Mouse (Mus musculus): Measurements from ENCODE around the gene Igsf8.

Igsf8 gene

GRCm38 (mm10) chr1:172274116-172274515 lies 12.7 kb downstream of the Igsf8 start:
- no peak for DNase-seq

DNA sequence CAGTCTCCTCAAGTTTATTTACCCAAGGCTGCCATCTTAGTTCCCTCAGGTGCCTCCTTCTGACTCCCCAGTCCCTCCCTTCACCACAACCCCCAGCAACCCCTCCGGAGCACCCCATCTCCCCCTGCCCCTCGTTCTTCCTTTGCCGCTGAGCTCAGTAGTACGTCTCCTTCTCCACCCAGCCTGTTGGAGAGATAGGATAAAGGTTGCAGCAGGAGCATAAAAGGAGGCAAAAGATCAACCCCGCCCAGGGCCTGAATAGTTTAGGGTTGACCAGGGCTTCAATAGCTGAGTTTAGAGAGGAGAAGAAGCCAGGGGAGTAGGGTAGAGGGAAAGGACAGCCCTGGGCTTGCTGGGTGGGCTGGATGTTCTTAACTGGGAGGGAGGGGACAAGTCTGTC lies 13.1 kb downstream of the Igsf8 start:
- no peak for DNase-seq

DNA sequence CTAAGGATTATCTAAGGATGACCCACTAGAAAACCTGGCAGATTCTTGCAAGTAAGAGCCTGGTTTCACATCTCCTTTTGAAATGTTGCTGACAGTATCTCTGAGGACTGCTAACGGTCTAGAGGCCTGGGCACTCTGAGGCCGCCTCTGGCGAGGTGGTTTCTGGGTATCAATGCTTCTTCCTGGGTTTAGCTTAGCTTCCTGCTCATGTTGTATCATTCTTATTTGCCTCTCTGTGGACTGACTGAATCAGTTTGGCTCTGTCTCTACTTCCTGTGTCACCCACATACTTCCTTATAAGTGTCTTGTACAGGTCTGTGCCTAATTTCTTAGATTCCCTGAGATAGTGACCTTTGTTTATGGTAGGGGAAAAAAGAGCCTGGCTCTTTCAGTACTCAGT lies 15.7 kb downstream of the Igsf8 start:
- DNase-seq = no peak

DNA sequence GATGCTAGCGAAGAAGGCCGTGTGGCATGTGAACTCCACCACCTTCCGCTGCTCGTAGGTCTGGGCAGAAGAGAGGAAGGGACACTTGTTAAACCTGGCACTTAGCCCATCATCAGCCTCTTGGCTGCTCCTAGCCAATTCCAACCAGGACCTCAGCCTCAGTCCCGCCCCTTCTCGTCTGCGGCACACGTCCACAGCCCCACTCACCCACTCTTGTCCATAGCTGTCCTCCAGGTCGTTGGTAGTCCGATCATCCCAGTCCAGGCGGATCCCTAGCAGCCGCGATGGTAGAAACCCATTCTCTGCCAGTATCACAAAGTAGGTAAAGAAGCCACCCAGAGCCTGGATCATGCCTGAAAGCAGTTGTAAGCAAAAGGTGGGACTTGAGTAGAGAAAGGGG lies 16.9 kb downstream of the Igsf8 start:
- DNase-seq = no peak

DNA sequence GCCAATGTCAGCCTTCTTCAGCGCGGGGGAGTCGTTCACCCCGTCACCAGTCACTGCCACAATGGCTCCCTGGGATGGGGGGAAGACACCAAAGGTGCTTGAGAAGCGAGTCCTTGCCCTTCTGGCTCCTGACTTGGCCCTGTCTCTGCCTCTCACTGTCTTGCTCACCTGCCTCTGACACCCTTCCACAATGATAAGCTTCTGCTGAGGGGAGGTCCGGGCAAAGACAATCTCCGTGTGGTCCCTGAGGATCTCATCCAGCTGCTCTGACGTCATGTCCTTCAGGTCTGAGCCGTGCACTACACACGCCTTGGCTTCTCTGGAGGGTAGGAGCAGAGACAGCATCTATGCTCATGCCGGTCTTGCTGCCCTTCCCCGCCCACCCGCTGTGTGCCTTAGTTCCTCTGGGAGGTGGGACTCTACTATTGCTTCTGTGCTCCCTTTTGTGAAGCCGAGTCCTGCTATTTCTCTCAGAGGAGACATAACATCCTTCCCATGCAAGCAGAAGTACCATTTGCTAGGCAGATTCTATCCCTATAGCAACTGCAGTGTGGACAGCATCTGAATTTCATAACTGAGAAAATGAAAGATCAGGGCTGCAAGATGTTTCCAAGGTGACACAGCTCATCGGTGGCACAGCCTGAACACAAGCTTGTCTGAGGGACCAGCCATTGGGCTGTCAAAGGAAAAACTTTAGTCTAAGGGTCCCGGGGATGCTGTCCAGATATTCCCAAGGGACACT lies 18.5 kb downstream of the Igsf8 start:
- DNase-seq = no peak

DNA sequence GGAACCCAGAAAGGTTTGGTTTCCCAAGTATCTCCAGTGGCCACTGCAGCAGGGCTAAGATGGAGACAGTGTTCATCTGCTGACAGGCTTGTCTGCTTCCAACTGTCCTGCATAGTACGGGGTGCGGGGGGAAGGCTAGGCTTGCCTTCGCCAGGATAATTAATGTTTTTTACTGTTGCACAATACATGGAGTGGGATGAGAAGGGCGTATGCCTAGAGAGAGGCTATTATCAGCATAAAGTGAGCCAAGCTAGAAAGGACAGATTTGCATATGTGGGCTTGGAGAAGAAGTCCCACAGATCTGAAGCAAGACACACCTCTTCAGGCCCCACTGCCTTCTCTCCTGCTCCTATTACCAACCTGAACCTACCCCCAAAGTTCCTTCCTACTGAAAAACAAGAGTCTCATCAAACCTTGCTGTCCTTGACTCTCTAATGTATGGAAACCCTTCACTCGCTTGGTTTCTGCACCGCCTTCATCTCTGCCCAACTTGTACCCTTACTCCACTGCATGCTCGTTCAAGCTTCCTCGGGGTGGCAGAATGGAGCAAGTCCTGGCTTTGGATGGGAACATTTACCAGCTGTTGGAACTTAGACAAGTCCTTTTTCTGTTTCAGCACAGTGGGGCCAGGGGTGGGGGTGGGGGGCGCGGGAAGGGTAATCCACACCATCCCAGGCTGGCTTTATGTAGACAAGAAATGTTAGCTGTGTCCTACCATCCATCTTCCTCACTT lies 20.2 kb downstream of the Igsf8 start:
- no peak for DNase-seq

- DNase-seq = no peak
Observed at GRCm38 (mm10) chr1:172283073-172283472, 21.6 kb downstream of the Igsf8 start.

DNA sequence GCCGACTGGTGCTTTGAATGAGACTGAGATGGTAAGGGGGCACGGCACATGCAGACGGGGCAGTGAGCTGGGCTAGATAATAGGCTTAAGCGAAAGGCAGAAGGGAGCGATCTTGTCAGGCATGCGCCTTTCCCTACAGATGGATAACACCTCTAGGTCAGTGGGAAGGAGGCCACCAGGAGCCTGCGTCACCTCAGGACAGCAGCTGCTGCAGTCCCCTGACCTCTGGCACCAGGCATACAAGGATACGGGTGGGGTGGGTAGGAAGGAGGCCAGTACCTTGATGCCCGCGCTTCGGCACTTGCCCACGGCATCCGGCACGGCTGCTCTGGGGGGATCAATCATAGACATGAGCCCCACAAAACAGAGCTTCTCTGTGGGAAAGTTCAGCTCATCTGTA lies 22.8 kb downstream of the Igsf8 start:
- peak; percentile 44 for DNase-seq

- no peak for DNase-seq
Observed at GRCm38 (mm10) chr1:172286740-172287139, 25.3 kb downstream of the Igsf8 start.

- no peak for DNase-seq
Observed at GRCm38 (mm10) chr1:172288900-172289616, 27.6 kb downstream of the Igsf8 start.

DNA sequence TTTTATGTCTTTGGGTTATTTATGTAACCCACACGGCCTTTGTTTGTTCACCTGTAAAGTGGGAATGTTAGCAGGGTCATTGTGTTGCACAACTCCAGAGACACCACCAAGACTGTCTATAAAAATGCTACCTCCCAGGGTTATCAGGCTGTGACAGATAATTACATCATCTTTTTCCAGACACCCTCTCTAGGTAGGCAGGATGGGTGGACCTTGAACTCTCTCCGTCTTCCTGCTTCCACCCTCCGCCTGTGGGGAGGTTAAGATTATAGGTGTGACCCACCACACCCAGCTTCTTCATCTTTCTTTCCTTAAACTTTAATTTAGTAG lies 28.1 kb downstream of the Igsf8 start:
- no peak for DNase-seq

DNA sequence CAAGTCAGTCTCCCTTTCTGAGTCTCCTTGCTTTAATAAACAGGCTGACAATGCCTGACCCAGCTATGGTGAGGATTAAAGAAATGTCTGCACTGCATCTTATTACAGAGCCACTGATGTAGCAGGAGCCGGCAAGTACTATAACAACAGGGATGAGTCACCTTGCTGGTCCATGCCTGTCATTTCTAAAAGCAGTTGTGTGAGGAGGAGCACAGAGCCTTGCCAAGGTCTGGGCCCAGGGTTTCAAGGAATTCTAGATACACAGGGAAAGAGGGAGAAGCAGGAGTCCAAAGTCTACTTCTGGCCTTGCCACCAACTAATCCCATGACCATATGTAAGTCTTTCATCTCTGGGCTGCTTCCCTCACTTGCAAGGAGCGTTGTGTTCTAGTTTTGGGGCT lies 31.4 kb downstream of the Igsf8 start:
- no peak for DNase-seq

- DNase-seq = no peak
Observed at GRCm38 (mm10) chr1:172293449-172293848, 32.0 kb downstream of the Igsf8 start.

GRCm38 (mm10) chr1:172295751-172296197 lies 34.3 kb downstream of the Igsf8 start:
- peak; percentile 48 for DNase-seq

DNA sequence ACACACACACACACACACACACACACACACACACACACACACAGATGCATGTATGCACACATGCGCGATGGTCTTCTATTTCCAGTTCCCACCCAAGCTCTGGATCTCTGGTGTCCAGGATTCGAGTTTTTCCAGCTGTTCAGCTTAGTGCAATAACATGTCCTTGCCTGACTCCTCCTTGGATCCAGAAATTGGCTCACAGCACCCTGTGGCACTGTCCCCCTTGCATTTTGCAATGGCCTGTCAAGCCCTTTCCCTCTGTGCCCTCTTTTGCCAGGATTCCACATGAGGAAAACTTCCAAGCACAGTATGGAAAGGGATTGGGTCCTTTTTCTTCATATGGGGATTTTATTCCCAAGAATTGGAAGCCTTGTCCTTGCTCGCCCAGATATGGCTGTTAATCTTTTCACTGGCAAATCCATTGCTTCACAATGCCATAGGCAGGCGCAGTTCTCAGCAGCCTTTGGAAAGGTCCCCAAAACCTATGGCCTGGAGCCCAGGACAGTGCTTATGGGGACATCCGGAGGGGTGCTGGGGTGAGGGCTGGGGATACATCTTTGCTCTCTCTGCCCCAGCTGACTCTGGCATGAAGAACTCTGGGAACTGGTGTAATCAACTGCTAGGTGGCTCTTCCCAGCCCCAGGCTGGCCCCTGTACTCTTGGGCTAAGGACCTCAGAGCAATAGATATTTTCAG lies 35.5 kb downstream of the Igsf8 start:
- no peak for DNase-seq

DNA sequence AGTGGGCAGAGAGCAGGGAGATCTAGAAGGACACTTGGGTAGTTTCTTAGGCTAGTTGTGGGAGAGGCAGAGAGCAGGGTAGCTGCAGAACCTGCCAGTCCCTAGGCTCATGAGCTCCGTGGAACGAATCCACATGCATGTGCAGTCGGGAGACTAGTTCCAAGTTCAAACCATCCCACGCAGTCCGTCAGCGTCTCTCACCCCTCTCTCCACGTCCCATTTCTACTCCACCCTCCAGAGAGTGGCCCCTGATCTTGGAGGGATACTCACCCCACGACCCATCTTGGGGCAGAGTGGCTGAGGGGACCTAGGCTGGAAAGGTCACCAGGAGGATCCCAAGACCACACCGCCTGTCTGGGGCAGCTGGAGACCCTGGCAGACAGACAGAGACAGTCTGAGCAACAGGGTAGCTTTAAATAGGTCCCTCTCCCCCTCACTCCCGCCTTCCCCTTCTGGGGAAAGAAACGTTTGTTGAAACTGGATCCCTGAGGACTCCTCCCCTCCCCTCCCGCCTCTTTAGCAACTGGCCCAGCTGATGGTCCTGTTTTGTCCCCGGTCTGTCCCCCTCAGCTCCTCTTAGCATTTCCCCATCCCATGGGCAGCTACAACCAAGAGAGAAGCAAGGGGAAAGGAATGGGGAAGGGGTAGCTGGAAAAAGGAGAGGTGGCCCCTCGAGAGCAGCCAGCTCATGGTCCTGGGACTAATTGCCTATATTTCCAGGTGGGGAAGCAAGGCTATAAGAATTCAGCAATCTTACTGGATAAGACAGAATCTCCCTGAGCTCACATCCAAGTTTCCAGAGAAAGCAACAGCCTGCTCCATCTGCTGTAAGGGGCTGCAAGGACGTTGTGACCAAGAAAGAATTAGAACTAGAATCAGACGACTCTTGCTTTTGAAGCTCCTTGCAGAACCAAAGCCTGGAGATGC lies 36.4 kb downstream of the Igsf8 start, which contains the start of gene Atp1a2:
Atp1a2 (minus strand) TSS at position 454 of the 927 bp plus-strand sequence.
- DNase-seq = peak; percentile 77

- DNase-seq = no peak
Observed at GRCm38 (mm10) chr1:172299528-172299927, 38.1 kb downstream of the Igsf8 start.

- DNase-seq = no peak
Observed at GRCm38 (mm10) chr1:172300247-172300646, 38.8 kb downstream of the Igsf8 start.

DNA sequence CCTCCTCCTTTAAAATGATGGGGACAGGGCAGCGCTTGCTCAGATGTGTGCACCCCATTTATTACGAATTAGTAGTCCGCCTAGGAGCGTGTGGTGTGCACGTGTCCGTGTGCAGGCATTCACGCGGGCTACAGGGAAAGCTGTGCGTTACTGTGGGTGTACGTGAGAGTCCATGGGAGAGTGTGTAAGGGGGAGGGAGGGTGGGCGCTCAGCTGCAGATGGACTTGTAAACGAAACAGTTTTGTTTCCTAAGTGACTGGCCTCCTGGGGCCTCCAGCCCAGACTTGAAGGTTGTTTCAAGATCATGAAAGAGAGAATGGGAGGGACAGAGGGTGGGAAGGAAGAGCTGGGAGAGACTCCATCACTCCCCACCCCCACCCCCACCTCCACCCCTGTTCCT lies 39.7 kb downstream of the Igsf8 start:
- DNase-seq = no peak

DNA sequence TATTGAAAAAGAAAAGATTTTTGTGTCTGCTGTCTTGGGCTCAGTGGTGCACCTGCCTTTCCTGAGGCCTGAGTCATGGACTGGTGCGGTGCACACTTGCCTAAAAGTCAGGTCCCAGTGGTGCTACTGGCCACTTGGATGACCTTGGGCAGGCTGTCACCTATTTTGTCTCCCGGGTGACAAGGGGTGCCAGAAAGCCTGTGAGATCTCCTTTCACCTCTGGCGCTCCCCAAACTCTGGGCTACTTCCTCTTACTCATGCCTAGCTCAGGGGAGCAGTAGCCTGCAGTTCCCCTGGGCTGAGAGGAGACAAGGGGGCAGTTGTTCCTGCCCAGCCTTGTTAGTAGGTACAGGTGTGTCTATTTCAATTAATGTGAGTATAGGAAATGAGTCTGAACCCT lies 40.9 kb downstream of the Igsf8 start:
- no peak for DNase-seq

GRCm38 (mm10) chr1:172302851-172303250 lies 41.4 kb downstream of the Igsf8 start:
- no peak for DNase-seq

DNA sequence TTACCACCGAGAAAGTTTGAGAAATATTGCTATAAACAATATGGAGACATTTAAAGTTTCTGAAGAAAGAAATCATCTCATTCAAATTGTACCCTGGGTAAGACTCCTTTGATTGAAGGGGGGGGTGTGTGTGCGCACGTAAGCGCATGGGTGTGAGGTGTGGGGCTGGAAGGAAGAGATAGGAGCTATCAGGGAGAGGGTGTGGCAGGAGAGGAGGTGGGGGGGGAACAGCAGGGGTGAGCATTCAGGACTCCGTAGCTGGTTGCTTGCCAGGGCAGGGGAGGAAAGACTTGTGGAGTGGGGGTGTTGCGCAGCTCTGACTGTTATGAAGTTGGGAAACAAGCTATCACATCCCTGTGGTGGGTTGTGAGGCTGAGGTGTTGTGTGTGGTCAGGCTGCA lies 43.0 kb downstream of the Igsf8 start:
- DNase-seq = no peak

All from retina, postnatal 1 day (tissue).